Comparison of ENCODE assay signal across 8 mouse cellular contexts in genomic region chr8:35159329-35159728, GRCm38 (mm10).
A peak's percentile ranks its signal among the peaks of the same experiment; 100 is the strongest.
DNase-seq lines count a peak whose midpoint lies in the region.

No protein-coding gene starts in this region.

- WGBS in forebrain, embryonic 10.5 days: 29% methylated on average over 12 of the region's 12 CpGs

- intact Hi-C loops in heart, postnatal 14 days (cut with DNase I): loop anchor here (5.0 kb wide), 2 partner anchors 287 to 308 kb away; no protein-coding TSS in a partner anchor

- H3K9me3 ChIP-seq in forebrain, embryonic 10.5 days: no peaks in the 10 kb centered on the region

- peaks cover 20% of the 10 kb centered on the region for H3K4me1 ChIP-seq in forebrain, embryonic 10.5 days

- peak; percentile 60 for DNase-seq in Muller cell, postnatal 12 days (ENCODE audit: inconsistent ontology term)
- peak; percentile 36 for DNase-seq in c-Kit-positive CD71-negative TER-119-negative erythroid progenitor cells, embryonic 14.5 days (ENCODE audit: low read depth)
- DNase-seq in forebrain, embryonic 10.5 days (ENCODE audit: extremely low spot score, low spot score): peak; percentile 62
- DNase-seq in heart, postnatal 14 days: peak; percentile 74 to 82
- DNase-seq in layer of hippocampus, adult 9-11 months: peak; percentile 21
- peak; percentile 57 to 80 for DNase-seq in lung, postnatal 4 days
- peak; percentile 39 for DNase-seq in retina, postnatal 7 days (ENCODE audit: low read depth, low spot score)
- DNase-seq in urinary bladder, postnatal 36 days (ENCODE audit: low spot score in 2 of 2): peak; percentile 46 to 62

- no peak overlapping the region for H3K4me3 ChIP-seq in forebrain, embryonic 10.5 days

- peaks cover 14% of the 10 kb centered on the region; the same call in 1 of the 2 replicates for H3K27me3 ChIP-seq in forebrain, embryonic 10.5 days (ENCODE audit: poor library complexity, severe bottlenecking)

- H3K36me3 ChIP-seq in forebrain, embryonic 10.5 days (replicated peaks): no peaks in the 10 kb centered on the region

- peak overlapping the region; percentile 2; the same call in 1 of the 2 replicates for H3K27ac ChIP-seq in forebrain, embryonic 10.5 days

Comparison
In these comparisons a context has a peak if more than half of its experiments do, and no peak if none do; other contexts are left out.
1. DNase-seq: peak in every context shown above with its lines; median percentile 78 in heart, postnatal 14 days; 68 in lung, postnatal 4 days; 62 in forebrain, embryonic 10.5 days; 60 in Muller cell, postnatal 12 days; 54 in urinary bladder, postnatal 36 days; 39 in retina, postnatal 7 days; 36 in c-Kit-positive CD71-negative TER-119-negative erythroid progenitor cells, embryonic 14.5 days; 21 in layer of hippocampus, adult 9-11 months.